Mouse (Mus musculus) hindbrain, postnatal 0 days (tissue): ENCODE measurements around the gene Nfasc. TPM values are rescaled to one million over a fixed set of nuclear protein-coding genes. Genes with fewer than 3 reads are reported as not detected.

ENCODE experiments used
- ATAC-seq: fragments of 200-750 bp; cut with Nextera tagmentation; 2 replicates; pipeline ENCODE4 v1.8.0; 2017; ENCODE audit warnings: mild to moderate bottlenecking, moderate TSS enrichment, moderate library complexity
- DNase-seq: peaks from one replicate; pipeline ENCODE4 v3.0.0-alpha.2; 2015; ENCODE audit warnings: low spot score
- H3K27ac ChIP-seq: fragments of 300-500 bp; sonication (generic); 2 replicates; pipeline ENCODE4 v1.5.1; 2014; ENCODE audit warnings: mild to moderate bottlenecking
- H3K27me3 ChIP-seq: fragments of 300-500 bp; sonication (generic); 2 replicates; pipeline ENCODE4 v1.6.1; 2014; ENCODE audit warnings: low read length, mixed read lengths; ENCODE audit not compliant: insufficient read depth
- H3K36me3 ChIP-seq: fragments of 300-500 bp; sonication (generic); 2 replicates; pipeline ENCODE4 v1.6.1; 2014; ENCODE audit warnings: low read length, mixed read lengths; ENCODE audit not compliant: insufficient read depth
- H3K4me1 ChIP-seq: fragments of 300-500 bp; sonication (generic); 2 replicates; pipeline ENCODE4 v1.6.1; 2014; ENCODE audit warnings: antibody characterized with exemption, low read length, mixed read lengths; ENCODE audit not compliant: insufficient read depth
- H3K4me2 ChIP-seq: fragments of 300-500 bp; sonication (generic); 2 replicates; pipeline ENCODE4 v1.6.1; 2014; ENCODE audit warnings: low read depth, mild to moderate bottlenecking, low read length, moderate library complexity, mixed read lengths
- H3K4me3 ChIP-seq: fragments of 300-500 bp; sonication (generic); 2 replicates; pipeline ENCODE4 v1.5.1; 2014; ENCODE audit warnings: low read length
- H3K9ac ChIP-seq: fragments of 300-500 bp; sonication (generic); replicated peaks from 2 replicates; pipeline ENCODE4 v1.6.1; 2014; ENCODE audit warnings: mild to moderate bottlenecking, low read length, moderate library complexity, mixed read lengths
- H3K9me3 ChIP-seq: fragments of 300-500 bp; sonication (generic); 2 replicates; pipeline ENCODE4 v1.6.1; 2016; ENCODE audit warnings: low read length, mixed read lengths
- CTCF ChIP-seq: IDR thresholded peaks from 2 replicates; pipeline ENCODE4 v1.5.1; 2016; ENCODE audit warnings: antibody characterized with exemption, control low read depth, low read depth
- WGBS: fragments of 180-500 bp; shearing (Covaris S2); extraction: QIAGEN DNeasy Blood & Tissue Kit; methylation state at CpG from one replicate; pipeline ENCODE4 v1.1.7; 2014; 5-methylcytosine and 5-hydroxymethylcytosine counted together
- polyA plus RNA-seq: library from polyadenylated mRNA; unstranded; fragments of >200 nt; fragmentation: Nextera tagmentation; extraction: Ambion mirVana; gene quantifications from 2 replicates; pipeline ENCODE4 v1.2.1, GENCODE M21; 2015
- total RNA-seq: library from RNA; depleted of rRNA; stranded (reverse); fragments of >200 nt; gene quantifications from 2 replicates; pipeline ENCODE4 v1.2.3, GENCODE M21; 2014

Nfasc gene
- total and polyA plus RNA-seq, 2 experiments from 2014 or later = 30.5 to 69.6 TPM

GRCm38 (mm10) chr1:132758656-132759370 lies 17.2 kb upstream of the Nfasc start:
- H3K27me3 ChIP-seq = no peaks in the 10 kb centered on the region
- H3K9me3 ChIP-seq = no peaks in the 10 kb centered on the region
- WGBS = 4% methylated on average over 24 of the region's 24 CpGs
- peak overlapping the region; percentile 41; the same call in 1 of the 2 replicates for H3K27ac ChIP-seq
- H3K4me3 ChIP-seq = peak overlapping the region; percentile 22
- 0 out of 2 replicates have a peak overlapping the region, but pooled peaks have one; percentile 14 for H3K9ac ChIP-seq
- peak; percentile 84 for TF ChIP-seq CTCF
- peak overlapping the region; percentile 56 for H3K4me2 ChIP-seq
- ATAC-seq (peak; percentile 91), DNase-seq (peak; percentile 94)
- 0 out of 2 replicates have a peak, but pooled peaks cover 4% of the 10 kb centered on the region for H3K4me1 ChIP-seq
- H3K36me3 ChIP-seq = no peaks in the 10 kb centered on the region

- WGBS = 72% methylated on average over 4 of the region's 4 CpGs
- ATAC-seq = no peak
- Histone ChIP-seq H3K36me3 (no peaks in the 10 kb centered on the region), H3K4me1 (0 out of 2 replicates have a peak, but pooled peaks cover 4% of the 10 kb centered on the region), H3K27ac (no peak overlapping the region), H3K4me3 (no peak overlapping the region), H3K9ac (no peak overlapping the region), H3K27me3 (no peaks in the 10 kb centered on the region), H3K9me3 (no peaks in the 10 kb centered on the region), H3K4me2 (no peak overlapping the region)
- no peak for DNase-seq
- TF ChIP-seq CTCF = no peak
Measured at GRCm38 (mm10) chr1:132755211-132755610, 13.6 kb upstream of the Nfasc start.

GRCm38 (mm10) chr1:132749217-132749884 lies 7.8 kb upstream of the Nfasc start:
- whole genome bisulfite sequencing = 80% methylated on average over 9 of the region's 9 CpGs

GRCm38 (mm10) chr1:132746302-132746701 lies 4.7 kb upstream of the Nfasc start:
- TF ChIP-seq CTCF = no peak
- Histone ChIP-seq H3K9ac (no peak overlapping the region), H3K4me3 (no peak overlapping the region), H3K27ac (no peak overlapping the region), H3K4me1 (no peaks in the 10 kb centered on the region), H3K36me3 (no peaks in the 10 kb centered on the region), H3K4me2 (no peak overlapping the region), H3K9me3 (no peaks in the 10 kb centered on the region), H3K27me3 (no peaks in the 10 kb centered on the region)
- WGBS = 76% methylated on average over 9 of the region's 9 CpGs
- ATAC-seq (no peak), DNase-seq (no peak)

More at GRCm38 (mm10) chr1:132749217-132749884, 7.8 kb upstream of the Nfasc start:
- DNase-seq = no peak
- no peak overlapping the region for H3K9ac ChIP-seq
- no peak for ATAC-seq
- TF ChIP-seq CTCF = no peak
- H3K27me3 ChIP-seq = no peaks in the 10 kb centered on the region
- H3K9me3 ChIP-seq = no peaks in the 10 kb centered on the region
- no peaks in the 10 kb centered on the region for H3K4me1 ChIP-seq
- no peak overlapping the region for H3K4me3 ChIP-seq
- no peak overlapping the region for H3K4me2 ChIP-seq
- no peaks in the 10 kb centered on the region for H3K36me3 ChIP-seq
- no peak overlapping the region for H3K27ac ChIP-seq

- ATAC-seq (no peak), DNase-seq (no peak)
- Histone ChIP-seq H3K9me3 (no peaks in the 10 kb centered on the region), H3K4me2 (no peak overlapping the region), H3K27ac (no peak overlapping the region), H3K4me1 (peaks cover 2% of the 10 kb centered on the region; the same call in 1 of the 2 replicates), H3K4me3 (no peak overlapping the region), H3K9ac (no peak overlapping the region), H3K36me3 (no peaks in the 10 kb centered on the region), H3K27me3 (no peaks in the 10 kb centered on the region)
- no peak for TF ChIP-seq CTCF
- WGBS = 72% methylated on average over 6 of the region's 6 CpGs
Measured at GRCm38 (mm10) chr1:132745636-132746035, 4.0 kb upstream of the Nfasc start.

- peak; percentile 85 for DNase-seq
- 1% methylated on average over 11 of the region's 11 CpGs for WGBS
- Histone ChIP-seq H3K4me2 (peak overlapping the region; percentile 75), H3K9me3 (no peaks in the 10 kb centered on the region), H3K27me3 (no peaks in the 10 kb centered on the region), H3K9ac (peak overlapping the region; percentile 50), H3K27ac (peak overlapping the region; percentile 69), H3K4me3 (peak overlapping the region; percentile 61), H3K36me3 (no peaks in the 10 kb centered on the region), H3K4me1 (peaks cover 32% of the 10 kb centered on the region)
- 0 out of 2 replicates have a peak, but pooled peaks have one; percentile 2 for TF ChIP-seq CTCF
- peak; percentile 63 for ATAC-seq
Measured at GRCm38 (mm10) chr1:132739077-132739521, 2.5 kb downstream of the Nfasc start.
